Mouse (Mus musculus): ENCODE results near the gene Ate1.

DNA sequence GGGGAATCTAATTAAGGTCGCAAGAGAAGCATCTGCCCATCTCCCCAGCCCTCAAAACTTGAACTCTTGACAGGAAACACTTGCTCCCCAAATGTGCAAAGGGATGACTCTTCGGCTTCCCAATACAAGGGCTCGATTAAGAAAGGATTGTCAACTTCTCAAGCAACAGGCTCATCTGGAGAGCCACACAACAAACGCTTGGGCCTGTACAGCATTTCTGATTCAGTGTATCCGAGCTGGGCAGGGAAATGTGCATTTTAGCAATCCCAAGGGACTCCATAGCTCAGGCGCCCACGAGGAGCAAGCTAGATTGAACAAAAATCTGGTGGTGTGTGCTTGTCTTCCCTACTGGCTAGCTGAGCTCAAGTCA is 26.2 kb upstream of the Ate1 start:
- TF ChIP-seq MAX (IDR thresholded peaks at IDR 0.05; ENCODE audit: low read depth) (no peak), USF1 (IDR thresholded peaks at IDR 0.05; ENCODE audit: low read depth) (no peak), POLR2A (IDR thresholded peaks at IDR 0.05; ENCODE audit: insufficient read length, low read depth) (no peak), CEBPB (IDR thresholded peaks at IDR 0.05; ENCODE audit: insufficient read depth, poor library complexity, severe bottlenecking) (no peak), MYOD1 (IDR thresholded peaks at IDR 0.05; ENCODE audit: control insufficient read depth in 1 of 3, insufficient read length in 2 of 3, low read depth in 2 of 3) (no peak), POLR2AphosphoS2 (IDR thresholded peaks at IDR 0.05; ENCODE audit: insufficient read length, low read depth) (no peak), TCF12 (IDR thresholded peaks at IDR 0.05; ENCODE audit: insufficient read depth, poor library complexity, severe bottlenecking) (no peak), SRF (IDR thresholded peaks at IDR 0.05; ENCODE audit: control insufficient read depth, insufficient read length, low read depth) (no peak), E2F4 (IDR thresholded peaks at IDR 0.05; ENCODE audit: insufficient read depth) (no peak), TCF3 (IDR thresholded peaks at IDR 0.05; ENCODE audit: insufficient read length, low read depth) (no peak)
